Mouse (Mus musculus) limb, embryonic 14.5 days (tissue): ENCODE data around the gene Gm45799. TPM values are rescaled to one million over a fixed set of nuclear protein-coding genes. Genes with fewer than 3 reads are reported as not detected.

ENCODE experiments used
- ATAC-seq: fragments of 200-750 bp; cut with Nextera tagmentation; 2 replicates; pipeline ENCODE4 v1.8.0; 2017; ENCODE audit warnings: low read depth, moderate number of reproducible peaks, moderate TSS enrichment; ENCODE audit not compliant: low FRiP score
- DNase-seq: peaks from one replicate; pipeline ENCODE4 v3.0.0-alpha.2; 2015; ENCODE audit warnings: low spot score
- H3K27ac ChIP-seq: fragments of 300-500 bp; sonication (generic); replicated peaks from 2 replicates; pipeline ENCODE4 v1.5.1; 2014; ENCODE audit warnings: low read depth, mild to moderate bottlenecking, low read length, moderate library complexity, mixed read lengths
- H3K27me3 ChIP-seq: fragments of 300-500 bp; sonication (generic); 2 replicates; pipeline ENCODE4 v1.6.1; 2014; ENCODE audit warnings: low read length, mixed read lengths; ENCODE audit not compliant: control insufficient read depth, insufficient read depth
- H3K36me3 ChIP-seq: fragments of 300-500 bp; sonication (generic); 2 replicates; pipeline ENCODE4 v1.6.1; 2014; ENCODE audit warnings: mild to moderate bottlenecking, low read length, moderate library complexity, mixed read lengths; ENCODE audit not compliant: control insufficient read depth, insufficient read depth
- H3K4me1 ChIP-seq: fragments of 300-500 bp; sonication (generic); 2 replicates; pipeline ENCODE4 v1.6.1; 2014; ENCODE audit warnings: antibody characterized with exemption, low read length, mixed read lengths; ENCODE audit not compliant: control insufficient read depth, insufficient read depth
- H3K4me2 ChIP-seq: fragments of 300-500 bp; sonication (generic); replicated peaks from 2 replicates; pipeline ENCODE4 v1.6.1; 2014; ENCODE audit warnings: low read depth, mild to moderate bottlenecking, low read length, moderate library complexity; ENCODE audit not compliant: severe bottlenecking
- H3K4me3 ChIP-seq: fragments of 300-500 bp; sonication (generic); replicated peaks from 2 replicates; pipeline ENCODE4 v1.5.1; 2014; ENCODE audit warnings: low read length
- H3K9ac ChIP-seq: fragments of 300-500 bp; sonication (generic); 2 replicates; pipeline ENCODE4 v1.6.1; 2014; ENCODE audit warnings: mild to moderate bottlenecking, low read depth, low read length, moderate library complexity; ENCODE audit not compliant: severe bottlenecking
- H3K9me3 ChIP-seq: fragments of 300-500 bp; sonication (generic); 2 replicates; pipeline ENCODE4 v1.6.1; 2016; ENCODE audit warnings: low read length; ENCODE audit not compliant: control insufficient read depth
- POLR2A ChIP-seq: fragments of 200-500 bp; IDR thresholded peaks from 2 replicates; pipeline ENCODE4 v1.8.0; 2012; ENCODE audit warnings: inconsistent platforms, mild to moderate bottlenecking, moderate library complexity, borderline replicate concordance; ENCODE audit not compliant: insufficient read depth, insufficient read length; ENCODE audit errors: extremely low read depth
- WGBS: fragments of 180-500 bp; shearing (Covaris S2); extraction: QIAGEN DNeasy Blood & Tissue Kit; methylation state at CpG from one replicate; pipeline ENCODE4 v1.1.7; 2014; 5-methylcytosine and 5-hydroxymethylcytosine counted together
- polyA plus RNA-seq, 2 experiments: library from polyadenylated mRNA; depleted of rRNA in 1 of 2; stranded (reverse) in 1 of 2; unstranded in 1 of 2; fragments of >200 nt; fragmentation: Nextera tagmentation in 1 of 2; extraction: Ambion mirVana in 1 of 2; gene quantifications; 2 replicates each; pipeline versions ENCODE4 v1.2.1 to v1.2.3; 2012 to 2014

Gene Gm45799
- polyA plus RNA-seq, 2 experiments, result 40.4 to 186 TPM

GRCm38 (mm10) chr7:105615720-105616119 is 24.6 kb upstream of the Gm45799 start:
- Histone ChIP-seq H3K9ac (no peak overlapping the region), H3K27ac (no peak overlapping the region), H3K36me3 (peaks cover 95% of the 10 kb centered on the region), H3K27me3 (no peaks in the 10 kb centered on the region), H3K9me3 (no peaks in the 10 kb centered on the region), H3K4me2 (no peak overlapping the region), H3K4me3 (no peak overlapping the region), H3K4me1 (no peaks in the 10 kb centered on the region)
- ATAC-seq (no peak), DNase-seq (no peak)
- WGBS, result 89% methylated on average over 1 of the region's 1 CpGs
- TF ChIP-seq POLR2A, result no peak

GRCm38 (mm10) chr7:105616561-105616960 is 23.8 kb upstream of the Gm45799 start:
- Histone ChIP-seq H3K9ac (no peak overlapping the region), H3K27ac (no peak overlapping the region), H3K4me2 (no peak overlapping the region), H3K36me3 (peaks cover 95% of the 10 kb centered on the region), H3K4me3 (no peak overlapping the region), H3K4me1 (no peaks in the 10 kb centered on the region), H3K27me3 (no peaks in the 10 kb centered on the region), H3K9me3 (no peaks in the 10 kb centered on the region)
- DNase-seq, result no peak
- WGBS, result 83% methylated on average over 6 of the region's 6 CpGs
- no peak for ATAC-seq
- no peak for TF ChIP-seq POLR2A

GRCm38 (mm10) chr7:105617810-105618209 is 22.5 kb upstream of the Gm45799 start:
- Histone ChIP-seq H3K9me3 (no peaks in the 10 kb centered on the region), H3K4me1 (no peaks in the 10 kb centered on the region), H3K4me2 (no peak overlapping the region), H3K27ac (no peak overlapping the region), H3K27me3 (no peaks in the 10 kb centered on the region), H3K36me3 (peaks cover 85% of the 10 kb centered on the region), H3K4me3 (no peak overlapping the region), H3K9ac (no peak overlapping the region)
- TF ChIP-seq POLR2A, result no peak
- ATAC-seq (no peak), DNase-seq (no peak)
- 96% methylated on average over 22 of the region's 22 CpGs for WGBS

- H3K9ac ChIP-seq, result no peak overlapping the region
- H3K4me1 ChIP-seq, result no peaks in the 10 kb centered on the region
- no peak overlapping the region for H3K4me3 ChIP-seq
- no peak overlapping the region for H3K4me2 ChIP-seq
- TF ChIP-seq POLR2A, result no peak
- DNase-seq (no peak), ATAC-seq (no peak)
- H3K9me3 ChIP-seq, result no peaks in the 10 kb centered on the region
- no peaks in the 10 kb centered on the region for H3K27me3 ChIP-seq
- peaks cover 85% of the 10 kb centered on the region for H3K36me3 ChIP-seq
- no peak overlapping the region for H3K27ac ChIP-seq
- WGBS, result 70% methylated on average over 3 of the region's 3 CpGs
These were observed 20.7 kb upstream of the Gm45799 start for GRCm38 (mm10) chr7:105619701-105620100.

GRCm38 (mm10) chr7:105621053-105621452 is 19.3 kb upstream of the Gm45799 start:
- no peak overlapping the region for H3K4me2 ChIP-seq
- peaks cover 79% of the 10 kb centered on the region for H3K36me3 ChIP-seq
- no peaks in the 10 kb centered on the region for H3K9me3 ChIP-seq
- DNase-seq (no peak), ATAC-seq (no peak)
- no peaks in the 10 kb centered on the region for H3K4me1 ChIP-seq
- WGBS, result 78% methylated on average over 4 of the region's 4 CpGs
- TF ChIP-seq POLR2A, result no peak
- no peak overlapping the region for H3K4me3 ChIP-seq
- no peak overlapping the region for H3K9ac ChIP-seq
- no peaks in the 10 kb centered on the region for H3K27me3 ChIP-seq
- no peak overlapping the region for H3K27ac ChIP-seq
